Mouse (Mus musculus) hindbrain, postnatal 0 days (tissue): ENCODE results near the gene Dusp22. TPM values are rescaled to one million over a fixed set of nuclear protein-coding genes. Genes with fewer than 3 reads are reported as not detected.

Experiments
- ATAC-seq: fragments of 200-750 bp; cut with Nextera tagmentation; 2 replicates; pipeline ENCODE4 v1.8.0; 2017; ENCODE audit warnings: mild to moderate bottlenecking, moderate TSS enrichment, moderate library complexity
- DNase-seq: peaks from one replicate; pipeline ENCODE4 v3.0.0-alpha.2; 2015; ENCODE audit warnings: low spot score
- H3K27ac ChIP-seq: fragments of 300-500 bp; sonication (generic); 2 replicates; pipeline ENCODE4 v1.5.1; 2014; ENCODE audit warnings: mild to moderate bottlenecking
- H3K27me3 ChIP-seq: fragments of 300-500 bp; sonication (generic); 2 replicates; pipeline ENCODE4 v1.6.1; 2014; ENCODE audit warnings: low read length, mixed read lengths; ENCODE audit not compliant: insufficient read depth
- H3K36me3 ChIP-seq: fragments of 300-500 bp; sonication (generic); 2 replicates; pipeline ENCODE4 v1.6.1; 2014; ENCODE audit warnings: low read length, mixed read lengths; ENCODE audit not compliant: insufficient read depth
- H3K4me1 ChIP-seq: fragments of 300-500 bp; sonication (generic); 2 replicates; pipeline ENCODE4 v1.6.1; 2014; ENCODE audit warnings: antibody characterized with exemption, low read length, mixed read lengths; ENCODE audit not compliant: insufficient read depth
- H3K4me2 ChIP-seq: fragments of 300-500 bp; sonication (generic); 2 replicates; pipeline ENCODE4 v1.6.1; 2014; ENCODE audit warnings: low read depth, mild to moderate bottlenecking, low read length, moderate library complexity, mixed read lengths
- H3K4me3 ChIP-seq: fragments of 300-500 bp; sonication (generic); 2 replicates; pipeline ENCODE4 v1.5.1; 2014; ENCODE audit warnings: low read length
- H3K9ac ChIP-seq: fragments of 300-500 bp; sonication (generic); replicated peaks from 2 replicates; pipeline ENCODE4 v1.6.1; 2014; ENCODE audit warnings: mild to moderate bottlenecking, low read length, moderate library complexity, mixed read lengths
- H3K9me3 ChIP-seq: fragments of 300-500 bp; sonication (generic); 2 replicates; pipeline ENCODE4 v1.6.1; 2016; ENCODE audit warnings: low read length, mixed read lengths
- CTCF ChIP-seq: IDR thresholded peaks from 2 replicates; pipeline ENCODE4 v1.5.1; 2016; ENCODE audit warnings: antibody characterized with exemption, control low read depth, low read depth
- WGBS: fragments of 180-500 bp; shearing (Covaris S2); extraction: QIAGEN DNeasy Blood & Tissue Kit; methylation state at CpG from one replicate; pipeline ENCODE4 v1.1.7; 2014; 5-methylcytosine and 5-hydroxymethylcytosine counted together
- polyA plus RNA-seq: library from polyadenylated mRNA; unstranded; fragments of >200 nt; fragmentation: Nextera tagmentation; extraction: Ambion mirVana; gene quantifications from 2 replicates; pipeline ENCODE4 v1.2.1, GENCODE M21; 2015
- total RNA-seq: library from RNA; depleted of rRNA; stranded (reverse); fragments of >200 nt; gene quantifications from 2 replicates; pipeline ENCODE4 v1.2.3, GENCODE M21; 2014

Dusp22 gene
- total and polyA plus RNA-seq, 2 experiments from 2014 or later: 17.2 to 30.1 TPM

- no peak for DNase-seq
- Histone ChIP-seq H3K4me3 (no peak overlapping the region), H3K9ac (no peak overlapping the region), H3K36me3 (no peaks in the 10 kb centered on the region), H3K9me3 (no peaks in the 10 kb centered on the region), H3K27me3 (peaks cover 45% of the 10 kb centered on the region), H3K4me2 (no peak overlapping the region), H3K27ac (no peak overlapping the region), H3K4me1 (peaks cover 18% of the 10 kb centered on the region)
- no peak for TF ChIP-seq CTCF
- ATAC-seq: no peak
- 86% methylated on average over 4 of the region's 4 CpGs for WGBS
Measured at GRCm38 (mm10) chr13:30752581-30753187, 92.9 kb downstream of the Dusp22 start.

GRCm38 (mm10) chr13:30753441-30753840 lies 93.6 kb downstream of the Dusp22 start:
- 74% methylated on average over 3 of the region's 3 CpGs for WGBS
- Histone ChIP-seq H3K9ac (no peak overlapping the region), H3K4me1 (peaks cover 18% of the 10 kb centered on the region), H3K27ac (no peak overlapping the region), H3K4me3 (no peak overlapping the region), H3K27me3 (peaks cover 38% of the 10 kb centered on the region), H3K36me3 (no peaks in the 10 kb centered on the region), H3K4me2 (no peak overlapping the region), H3K9me3 (no peaks in the 10 kb centered on the region)
- ATAC-seq (no peak), DNase-seq (no peak)
- no peak for TF ChIP-seq CTCF

- WGBS: 82% methylated on average over 4 of the region's 4 CpGs
- DNase-seq (no peak), ATAC-seq (no peak)
- Histone ChIP-seq H3K36me3 (no peaks in the 10 kb centered on the region), H3K27ac (no peak overlapping the region), H3K9ac (no peak overlapping the region), H3K27me3 (peaks cover 34% of the 10 kb centered on the region), H3K4me1 (peaks cover 14% of the 10 kb centered on the region), H3K9me3 (no peaks in the 10 kb centered on the region), H3K4me2 (no peak overlapping the region), H3K4me3 (no peak overlapping the region)
- TF ChIP-seq CTCF: no peak
Measured at GRCm38 (mm10) chr13:30754066-30754465, 94.3 kb downstream of the Dusp22 start.

GRCm38 (mm10) chr13:30754825-30755476 lies 95.2 kb downstream of the Dusp22 start:
- H3K4me3 ChIP-seq: no peak overlapping the region
- H3K4me2 ChIP-seq: no peak overlapping the region
- no peak overlapping the region for H3K27ac ChIP-seq
- peaks cover 9% of the 10 kb centered on the region for H3K4me1 ChIP-seq
- no peak overlapping the region for H3K9ac ChIP-seq
- peaks cover 25% of the 10 kb centered on the region for H3K27me3 ChIP-seq
- ATAC-seq (peak; percentile 13; the same call in 1 of the 2 replicates), DNase-seq (no peak)
- H3K9me3 ChIP-seq: no peaks in the 10 kb centered on the region
- TF ChIP-seq CTCF: no peak
- no peaks in the 10 kb centered on the region for H3K36me3 ChIP-seq
- WGBS: 87% methylated on average over 10 of the region's 10 CpGs

GRCm38 (mm10) chr13:30755577-30755976 lies 95.8 kb downstream of the Dusp22 start:
- DNase-seq (peak; percentile 10), ATAC-seq (peak; percentile 21; the same call in 1 of the 2 replicates)
- TF ChIP-seq CTCF: no peak
- 77% methylated on average over 3 of the region's 3 CpGs for WGBS
- H3K4me1 ChIP-seq: peaks cover 4% of the 10 kb centered on the region; the same call in 1 of the 2 replicates
- no peak overlapping the region for H3K4me2 ChIP-seq
- H3K36me3 ChIP-seq: no peaks in the 10 kb centered on the region
- peaks cover 20% of the 10 kb centered on the region for H3K27me3 ChIP-seq
- no peaks in the 10 kb centered on the region for H3K9me3 ChIP-seq
- H3K4me3 ChIP-seq: no peak overlapping the region
- H3K27ac ChIP-seq: no peak overlapping the region
- H3K9ac ChIP-seq: no peak overlapping the region

GRCm38 (mm10) chr13:30755998-30756639 lies 96.3 kb downstream of the Dusp22 start:
- ATAC-seq: no peak
- Histone ChIP-seq H3K4me2 (no peak overlapping the region), H3K27ac (no peak overlapping the region), H3K27me3 (peaks cover 15% of the 10 kb centered on the region), H3K36me3 (no peaks in the 10 kb centered on the region), H3K4me1 (no peaks in the 10 kb centered on the region), H3K9me3 (no peaks in the 10 kb centered on the region), H3K4me3 (no peak overlapping the region), H3K9ac (no peak overlapping the region)
- 66% methylated on average over 9 of the region's 9 CpGs for WGBS
- no peak for TF ChIP-seq CTCF
- DNase-seq: no peak
